Mouse (Mus musculus): Measurements from ENCODE around the gene Hoxc10.

Hoxc10 gene

DNA sequence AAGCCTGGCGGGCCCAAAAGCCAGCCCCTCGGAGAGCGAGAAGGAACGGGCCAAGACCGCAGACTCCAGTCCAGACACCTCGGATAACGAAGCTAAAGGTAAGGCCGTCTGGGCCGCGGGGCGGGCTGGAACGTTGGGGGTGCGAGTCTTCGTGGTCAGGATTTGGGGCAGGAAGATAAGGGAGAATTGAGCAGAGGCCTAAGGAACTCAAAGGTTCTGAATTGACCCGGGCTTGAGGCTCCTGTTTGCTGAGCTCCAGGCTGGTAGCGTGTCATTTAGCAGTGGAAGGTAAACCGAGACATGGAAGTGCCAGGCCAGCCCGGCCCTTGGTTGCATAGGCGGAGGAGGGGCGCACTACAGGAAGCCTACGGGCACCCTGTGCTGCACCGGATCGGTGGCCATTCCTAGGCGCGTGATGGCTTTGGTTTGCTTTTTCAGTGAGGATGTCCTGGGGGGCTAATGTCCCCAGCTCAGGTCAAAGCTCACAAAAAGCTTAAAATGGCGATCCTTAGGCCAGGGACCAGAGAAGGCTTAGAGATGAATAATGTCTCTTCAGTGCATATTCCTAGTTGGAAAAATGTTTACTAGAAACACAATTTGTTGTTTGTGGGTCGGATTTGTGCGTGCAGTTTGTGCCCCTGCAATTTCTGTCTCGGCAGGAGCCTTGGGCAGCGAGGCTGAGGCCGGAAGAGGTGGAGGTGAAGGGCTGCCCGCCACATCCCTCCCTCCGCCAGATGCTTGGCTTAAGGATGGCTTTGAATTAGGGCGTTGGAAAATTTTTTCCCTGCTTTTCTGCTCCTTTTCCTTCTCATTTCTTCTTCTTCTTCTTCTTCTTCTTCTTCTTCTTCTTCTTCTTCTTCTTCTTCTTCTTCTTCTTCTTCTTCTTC is 1.2 kb downstream of the Hoxc10 start:
- no peak for DNase-seq

GRCm38 (mm10) chr15:102969296-102969695 is 2.7 kb downstream of the Hoxc10 start:
- DNase-seq, result no peak

- DNase-seq, result peak; percentile 62
These were observed 4.1 kb downstream of the Hoxc10 start for GRCm38 (mm10) chr15:102970740-102971139.

- no peak for DNase-seq
These were observed 5.7 kb downstream of the Hoxc10 start for GRCm38 (mm10) chr15:102972254-102972653.

- no peak for DNase-seq
These were observed 6.2 kb downstream of the Hoxc10 start for GRCm38 (mm10) chr15:102972753-102973152.

DNA sequence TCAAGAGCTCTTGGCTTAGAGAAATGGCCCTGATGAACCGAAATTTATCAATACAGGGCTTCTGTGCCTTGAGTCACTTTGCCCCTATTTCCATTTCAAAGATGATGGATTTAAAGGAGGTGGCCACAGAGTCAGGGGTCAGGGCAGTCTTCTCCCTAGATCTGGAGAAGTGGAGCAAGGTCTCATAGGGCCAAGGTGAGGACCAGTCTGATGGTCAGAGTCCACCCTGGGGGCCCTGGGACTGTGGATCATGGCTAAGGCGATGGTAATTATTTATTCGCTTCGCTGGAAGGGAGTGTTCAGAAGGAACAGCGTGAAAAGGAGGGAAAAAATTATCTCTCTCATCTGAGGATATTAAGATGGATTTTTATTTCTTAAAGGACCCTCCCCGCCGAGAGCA is 8.4 kb downstream of the Hoxc10 start:
- no peak for DNase-seq

- DNase-seq, result peak; percentile 70
These were observed 9.1 kb downstream of the Hoxc10 start for GRCm38 (mm10) chr15:102975688-102976111.

DNA sequence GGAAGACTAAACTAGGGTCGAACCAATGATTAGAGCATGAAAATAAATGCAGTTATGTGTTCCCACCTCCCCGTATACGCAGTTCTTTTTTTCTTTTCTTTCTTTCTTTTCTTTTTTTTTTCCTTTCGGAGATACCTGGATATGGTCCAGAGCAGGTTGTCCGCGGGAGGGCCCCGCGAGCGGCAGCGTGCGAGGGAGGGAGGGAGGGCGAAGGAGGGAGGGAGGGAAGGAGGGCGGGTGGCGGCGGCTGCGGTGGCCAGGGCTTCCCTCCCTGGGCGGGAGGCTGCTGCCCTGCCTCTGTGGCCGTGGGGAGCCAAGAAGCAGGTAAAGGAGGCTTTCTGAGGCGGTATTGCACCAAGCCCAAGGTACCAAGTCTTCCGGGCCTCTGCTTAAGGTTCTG is 9.6 kb downstream of the Hoxc10 start, which contains the start of gene Hoxc9:
Hoxc9 (plus strand) TSS at position 269 of the 400 bp plus-strand sequence.
- no peak for DNase-seq

DNA sequence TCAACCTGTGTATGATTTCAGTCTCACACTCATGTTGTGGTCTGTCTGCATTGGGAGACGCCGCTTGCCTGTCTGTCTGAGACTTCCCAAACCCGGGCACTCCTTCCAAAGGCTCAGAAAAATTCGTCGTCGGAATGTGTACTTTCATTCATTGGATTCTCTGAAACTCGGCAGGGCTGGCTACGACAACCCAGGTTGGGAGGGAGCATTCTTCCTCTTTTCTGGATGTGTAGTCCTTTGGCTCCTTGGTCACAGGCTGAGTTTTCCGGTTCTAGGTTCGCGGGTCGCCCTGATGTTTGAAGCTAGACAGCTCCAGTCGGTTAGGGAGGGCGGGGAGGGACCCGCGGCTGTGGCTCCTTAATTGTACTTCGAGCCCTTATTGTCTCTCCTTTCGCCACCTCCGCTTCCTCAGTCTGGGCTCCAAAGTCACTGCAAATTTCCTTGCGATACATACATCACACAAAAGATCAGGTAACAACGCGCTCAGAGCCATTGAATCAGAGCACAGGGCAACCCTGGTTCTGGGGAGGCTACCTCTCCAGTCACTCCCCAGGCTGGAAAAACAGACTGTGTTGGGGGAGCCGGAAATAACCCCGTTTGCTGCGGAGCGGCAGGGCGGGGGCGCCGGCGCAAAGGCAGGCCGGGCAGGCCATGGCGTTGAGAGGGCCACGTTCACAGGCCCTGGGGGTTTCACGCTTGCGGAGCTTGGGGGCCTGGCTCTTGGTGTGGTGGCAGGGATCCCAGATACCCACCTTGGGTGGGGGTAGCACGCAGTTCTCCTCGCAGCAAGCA is 10.2 kb downstream of the Hoxc10 start:
- no peak for DNase-seq

DNA sequence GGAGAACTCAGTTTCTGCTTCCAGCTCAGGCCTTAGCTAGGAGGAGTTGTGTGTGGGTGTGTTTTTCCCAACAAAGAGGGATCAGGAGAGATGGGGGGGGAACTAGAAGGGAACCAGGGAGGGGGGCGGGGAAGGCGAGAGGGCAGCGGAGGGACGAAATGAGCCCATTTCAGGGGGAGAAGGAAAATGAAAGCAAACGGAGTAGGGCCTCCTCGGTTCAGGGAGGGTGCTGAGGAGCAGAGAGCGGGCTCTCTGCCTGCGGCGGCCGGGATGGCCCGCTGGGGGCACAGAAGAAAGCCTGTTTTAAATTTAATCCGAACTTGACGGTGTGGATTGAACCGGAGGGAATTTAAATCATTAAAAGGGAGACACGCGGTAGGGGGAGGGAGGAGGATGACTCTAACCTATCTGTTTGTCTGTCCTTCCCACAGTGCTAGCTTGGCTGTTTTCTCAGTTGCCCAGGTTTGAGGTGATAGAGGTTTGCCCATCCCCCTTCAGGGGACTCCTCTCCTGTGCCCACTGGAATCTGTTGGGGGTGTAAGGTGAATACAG is 10.9 kb downstream of the Hoxc10 start:
- DNase-seq, result no peak

- DNase-seq, result no peak
These were observed 12.3 kb downstream of the Hoxc10 start for GRCm38 (mm10) chr15:102978615-102979515.

DNA sequence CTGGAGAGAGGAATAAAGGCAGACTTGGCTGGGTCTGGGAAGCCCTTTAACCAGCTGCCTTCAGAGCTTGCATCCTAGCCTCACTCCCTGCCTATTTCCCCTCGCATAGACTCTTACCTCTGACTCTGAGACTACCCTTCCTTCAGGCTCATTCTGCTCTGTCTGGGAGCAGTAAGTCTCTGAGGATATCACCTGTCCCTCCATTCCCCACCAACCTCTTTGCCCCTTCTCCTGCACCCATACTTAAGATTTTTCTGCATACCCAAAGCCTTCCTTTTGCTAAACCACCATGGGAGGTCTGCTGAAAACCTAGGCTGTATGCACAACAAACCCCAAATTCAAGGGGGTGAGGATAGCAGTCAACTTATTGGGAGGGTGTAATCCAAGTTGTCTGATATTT is 13.3 kb downstream of the Hoxc10 start:
- no peak for DNase-seq

GRCm38 (mm10) chr15:102980352-102980751 is 13.8 kb downstream of the Hoxc10 start:
- DNase-seq, result no peak

- no peak for DNase-seq
These were observed 14.3 kb downstream of the Hoxc10 start for GRCm38 (mm10) chr15:102980912-102981311.

- peak; percentile 74 for DNase-seq
These were observed 15.0 kb downstream of the Hoxc10 start for GRCm38 (mm10) chr15:102981379-102982288.

DNA sequence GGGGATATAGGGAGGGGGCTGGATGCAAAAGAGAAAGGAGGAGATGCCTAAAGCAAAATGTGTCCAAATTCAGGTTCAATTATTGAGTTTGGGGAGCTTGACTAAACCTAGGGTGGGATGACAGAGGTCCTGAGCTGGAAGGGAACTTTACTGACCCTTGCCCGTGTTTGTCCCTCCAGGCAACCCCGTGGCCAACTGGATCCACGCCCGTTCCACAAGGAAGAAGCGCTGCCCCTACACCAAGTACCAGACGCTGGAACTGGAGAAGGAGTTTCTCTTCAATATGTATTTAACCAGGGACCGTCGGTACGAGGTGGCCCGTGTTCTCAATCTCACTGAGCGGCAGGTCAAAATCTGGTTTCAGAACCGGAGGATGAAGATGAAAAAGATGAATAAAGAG is 17.1 kb downstream of the Hoxc10 start:
- no peak for DNase-seq

GRCm38 (mm10) chr15:102984521-102984920 is 17.9 kb downstream of the Hoxc10 start:
- no peak for DNase-seq

DNA sequence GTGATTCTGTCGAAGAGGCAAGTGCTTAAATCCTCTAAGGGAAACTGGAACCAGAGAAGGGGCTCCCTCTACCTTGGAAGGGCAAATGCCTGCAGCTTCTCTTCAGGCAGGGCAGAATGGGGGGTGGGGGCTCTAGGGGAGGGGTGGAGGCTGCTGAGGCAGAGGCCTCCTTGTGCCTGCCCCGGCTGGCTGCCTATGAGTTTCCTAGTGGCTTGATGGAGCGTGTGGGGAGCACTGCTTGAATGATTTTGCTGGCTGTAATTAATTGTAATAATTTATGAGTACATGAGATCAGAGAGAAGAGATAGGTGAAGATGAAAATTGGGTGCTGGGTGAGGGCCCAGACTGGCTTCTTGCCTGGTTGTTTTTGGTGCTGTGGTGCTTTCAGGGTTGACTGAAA is 18.3 kb downstream of the Hoxc10 start:
- no peak for DNase-seq

DNA sequence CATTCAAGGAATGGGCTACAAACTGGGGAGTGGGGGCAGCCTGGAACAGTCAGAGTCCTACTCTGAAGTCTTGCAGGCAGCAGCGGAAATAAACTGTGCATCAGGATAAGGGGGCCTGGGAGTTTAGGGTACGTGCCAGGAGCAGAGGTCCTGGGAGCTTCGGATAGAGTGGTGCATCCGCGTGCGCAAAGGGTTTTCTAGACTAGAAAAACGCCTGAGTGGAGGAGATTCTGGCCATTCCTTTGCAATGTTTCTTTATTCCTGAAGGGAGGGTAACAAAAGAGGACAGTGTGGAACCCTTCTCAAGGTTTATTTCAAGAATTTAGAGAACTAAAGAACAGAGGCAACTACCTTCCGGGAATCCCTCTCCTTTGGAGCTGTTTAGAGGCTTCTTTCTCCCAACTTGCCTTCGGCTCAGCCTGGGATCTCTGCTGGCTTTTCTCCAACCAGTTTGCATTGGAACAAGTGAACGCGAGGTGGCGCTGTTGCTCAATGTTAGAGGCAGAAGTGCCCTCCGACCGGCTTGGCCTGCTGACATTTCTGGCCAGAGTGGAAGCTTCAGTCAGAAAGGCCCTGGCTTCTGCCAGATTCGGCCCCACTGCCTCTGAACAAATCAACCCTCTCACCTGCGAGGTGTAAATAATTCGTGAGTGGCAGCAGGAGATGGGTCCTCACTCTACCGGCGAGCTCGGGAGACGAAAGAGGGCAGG is 20.7 kb downstream of the Hoxc10 start:
- DNase-seq, result peak; percentile 95

DNA sequence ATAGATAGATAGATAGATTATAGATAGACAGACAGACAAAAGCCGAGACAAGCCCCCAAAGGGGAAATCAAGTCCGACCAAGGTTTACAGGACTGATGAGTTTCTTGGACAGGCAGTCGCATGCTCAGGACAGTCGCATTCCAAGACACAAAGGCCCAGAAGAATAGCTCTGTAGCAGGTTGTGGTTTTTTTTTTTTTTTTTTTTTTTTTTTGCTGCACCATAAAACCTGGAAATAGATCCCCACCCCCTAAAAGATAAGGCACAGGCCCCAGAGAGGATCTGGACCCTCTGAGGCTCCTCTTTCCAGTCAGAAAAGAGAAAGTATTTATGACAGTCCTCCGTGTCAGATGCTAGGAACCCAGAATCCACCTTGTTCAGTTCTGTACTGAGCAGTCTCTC is 21.5 kb downstream of the Hoxc10 start:
- DNase-seq, result no peak
